Mouse (Mus musculus) brain, embryonic 14.5 days (tissue): ENCODE data around the gene Pacrg.

Experiments used
- CTCF ChIP-seq: fragments of 200-500 bp; IDR thresholded peaks from 2 replicates; pipeline ENCODE4 v1.5.1; 2012; ENCODE audit warnings: inconsistent platforms, mild to moderate bottlenecking, moderate library complexity, borderline replicate concordance; ENCODE audit not compliant: insufficient read depth, insufficient read length; ENCODE audit errors: extremely low read depth
- POLR2A ChIP-seq: fragments of 200-500 bp; IDR thresholded peaks from 2 replicates; pipeline ENCODE4 v1.6.1; 2012; ENCODE audit warnings: mild to moderate bottlenecking, inconsistent platforms, borderline replicate concordance; ENCODE audit not compliant: poor library complexity, insufficient read depth, insufficient read length, severe bottlenecking; ENCODE audit errors: extremely low read depth

GRCm38 (mm10) chr17:10639816-10640215, 200.3 kb downstream of the Pacrg start:
- no peak for TF ChIP-seq POLR2A
- no peak for TF ChIP-seq CTCF
